Mouse (Mus musculus) MEL (cell line): ENCODE data around the gene Pdrg1. TPM values are rescaled to one million over a fixed set of nuclear protein-coding genes. Genes with fewer than 3 reads are reported as not detected.

Source experiments
- DNase-seq: peaks from one replicate; pipeline ENCODE4 v3.0.0; 2011; ENCODE audit warnings: low read depth, low spot score
- H3K27ac ChIP-seq: 2 replicates; pipeline ENCODE4 v1.5.1; 2012; ENCODE audit warnings: low read depth, mild to moderate bottlenecking, control low read depth, low read length, moderate library complexity; ENCODE audit not compliant: control insufficient read depth
- H3K27me3 ChIP-seq, 2 experiments: fragments of 150-350 bp in 1 of 2; sonication (generic) in 1 of 2; 2 replicates each; pipeline ENCODE4 v1.6.1; 2012; ENCODE audit warnings: low read length in 2 of 2, mild to moderate bottlenecking in 2 of 2, improper control_type of control experiment in 1 of 2, moderate library complexity in 1 of 2; ENCODE audit not compliant: insufficient read depth in 2 of 2, control insufficient read depth in 1 of 2
- H3K36me3 ChIP-seq, 2 experiments: 2 replicates each; pipeline ENCODE4 v1.6.1; 2012 to 2014; ENCODE audit warnings: low read length in 2 of 2, improper control_type of control experiment in 1 of 2, inconsistent platforms in 1 of 2, mild to moderate bottlenecking in 1 of 2; ENCODE audit not compliant: insufficient read depth in 2 of 2, control insufficient read depth in 1 of 2
- H3K4me1 ChIP-seq, 2 experiments: fragments of 150-350 bp in 1 of 2; sonication (generic) in 1 of 2; 2 replicates each; pipeline ENCODE4 v1.6.1; 2012; ENCODE audit warnings: low read length in 2 of 2, improper control_type of control experiment in 1 of 2, mild to moderate bottlenecking in 1 of 2; ENCODE audit not compliant: insufficient read depth in 2 of 2, control insufficient read depth in 1 of 2
- H3K4me3 ChIP-seq, 2 experiments: fragments of 150-350 bp in 1 of 2; sonication (generic) in 1 of 2; 2 replicates each; pipeline ENCODE4 v1.5.1; 2012; ENCODE audit warnings: low read depth in 2 of 2, low read length in 2 of 2, mild to moderate bottlenecking in 2 of 2, moderate library complexity in 2 of 2, control low read depth in 1 of 2, improper control_type of control experiment in 1 of 2; ENCODE audit not compliant: control insufficient read depth in 1 of 2, insufficient read depth in 1 of 2
- H3K79me2 ChIP-seq: 2 replicates; pipeline ENCODE4 v1.6.1; 2012; ENCODE audit warnings: mild to moderate bottlenecking, low read length, moderate library complexity; ENCODE audit not compliant: control insufficient read depth, poor library complexity, insufficient read depth
- H3K9ac ChIP-seq: 2 replicates; pipeline ENCODE4 v1.6.1; 2012; ENCODE audit warnings: low read depth, mild to moderate bottlenecking, control low read depth, low read length, moderate library complexity; ENCODE audit not compliant: control insufficient read depth, poor library complexity, severe bottlenecking
- H3K9me3 ChIP-seq: fragments of 150-350 bp; sonication (generic); replicated peaks from 2 replicates; pipeline ENCODE4 v1.6.1; 2012; ENCODE audit warnings: mild to moderate bottlenecking, low read length, improper control_type of control experiment, moderate library complexity; ENCODE audit not compliant: insufficient read depth
- BHLHE40 ChIP-seq: IDR thresholded peaks from 2 replicates; pipeline ENCODE4 v1.6.1; 2012; ENCODE audit warnings: low read depth, mild to moderate bottlenecking, inconsistent platforms, low read length, improper control_type of control experiment, borderline replicate concordance
- CHD1 ChIP-seq: IDR thresholded peaks from 2 replicates; pipeline ENCODE4 v1.6.1; 2012; ENCODE audit warnings: low read depth, mild to moderate bottlenecking, inconsistent platforms, low read length, improper control_type of control experiment
- E2F4 ChIP-seq: IDR thresholded peaks from 2 replicates; pipeline ENCODE4 v1.6.1; 2011; ENCODE audit warnings: low read depth, low read length, improper control_type of control experiment, borderline replicate concordance
- ELF1 ChIP-seq: IDR thresholded peaks from 2 replicates; pipeline ENCODE4 v1.6.1; 2014; ENCODE audit warnings: low read depth, mild to moderate bottlenecking, inconsistent platforms, low read length, improper control_type of control experiment, moderate library complexity
- GABPA ChIP-seq: IDR thresholded peaks from 2 replicates; pipeline ENCODE4 v1.6.1; 2012; ENCODE audit warnings: low read depth, mild to moderate bottlenecking, inconsistent platforms, low read length, improper control_type of control experiment, moderate library complexity
- GATA1 ChIP-seq: IDR thresholded peaks from 2 replicates; pipeline ENCODE4 v1.6.1; 2011; ENCODE audit warnings: low read depth, low read length, improper control_type of control experiment
- MXI1 ChIP-seq: IDR thresholded peaks from 2 replicates; pipeline ENCODE4 v1.6.1; 2011; ENCODE audit warnings: mild to moderate bottlenecking, low read depth, low read length, improper control_type of control experiment
- NRF1 ChIP-seq: IDR thresholded peaks from 2 replicates; pipeline ENCODE4 v1.6.1; 2014; ENCODE audit warnings: low read depth, mild to moderate bottlenecking, inconsistent platforms, low read length, improper control_type of control experiment, moderate library complexity; ENCODE audit not compliant: poor library complexity, insufficient read depth, severe bottlenecking
- POLR2A ChIP-seq, 2 experiments: IDR thresholded peaks; 2 replicates each; pipeline ENCODE4 v1.6.1; 2011 to 2012; ENCODE audit warnings: low read length in 2 of 2, mild to moderate bottlenecking in 2 of 2, control low read depth in 1 of 2, improper control_type of control experiment in 1 of 2, low read depth in 1 of 2, moderate library complexity in 1 of 2; ENCODE audit not compliant: control insufficient read depth in 1 of 2, insufficient read depth in 1 of 2, poor library complexity in 1 of 2
- POLR2AphosphoS5 ChIP-seq: IDR thresholded peaks from 2 replicates; pipeline ENCODE4 v1.6.1; 2012; ENCODE audit warnings: low read depth, borderline replicate concordance, mild to moderate bottlenecking, inconsistent platforms, low read length, moderate library complexity, mixed read lengths
- SIN3A ChIP-seq: IDR thresholded peaks from 2 replicates; pipeline ENCODE4 v1.6.1; 2012; ENCODE audit warnings: low read length, improper control_type of control experiment, inconsistent platforms
- TAL1 ChIP-seq: IDR thresholded peaks from 2 replicates; pipeline ENCODE4 v1.6.1; 2012; ENCODE audit warnings: mild to moderate bottlenecking, inconsistent platforms, low read length, moderate library complexity, mixed read lengths
- TCF12 ChIP-seq: IDR thresholded peaks from 2 replicates; pipeline ENCODE4 v1.6.1; 2014; ENCODE audit warnings: low read depth, mild to moderate bottlenecking, inconsistent platforms, low read length, improper control_type of control experiment, moderate library complexity
- UBTF ChIP-seq: IDR thresholded peaks from 2 replicates; pipeline ENCODE4 v1.6.1; 2012; ENCODE audit warnings: low read depth, mild to moderate bottlenecking, inconsistent platforms, low read length, improper control_type of control experiment, moderate library complexity, borderline replicate concordance; ENCODE audit not compliant: insufficient read depth
- ZMIZ1 ChIP-seq: IDR thresholded peaks from 2 replicates; pipeline ENCODE4 v1.6.1; 2012; ENCODE audit warnings: low read depth, mild to moderate bottlenecking, inconsistent platforms, low read length, improper control_type of control experiment, moderate library complexity
- polyA plus RNA-seq, 2 experiments: library from polyadenylated mRNA; stranded (reverse) in 1 of 2; unstranded in 1 of 2; fragments of >175 nt in 1 of 2; fragments of >200 nt in 1 of 2; gene quantifications; 2 replicates each; pipeline versions ENCODE4 v1.2.1 to v1.2.4; 2012; ENCODE audit warnings: low replicate concordance in 2 of 2, low read depth in 1 of 2; ENCODE audit not compliant: insufficient read length in 2 of 2, insufficient read depth in 1 of 2, missing spikeins in 1 of 2
- total RNA-seq: library from RNA; depleted of rRNA; stranded (reverse); fragments of 300-350 nt; gene quantifications from 2 replicates; pipeline ENCODE4 v1.2.3, GENCODE M21; 2012

Pdrg1 gene
- total and polyA plus RNA-seq, 3 experiments: 62.2 to 67.2 TPM; not detected in 1

DNA sequence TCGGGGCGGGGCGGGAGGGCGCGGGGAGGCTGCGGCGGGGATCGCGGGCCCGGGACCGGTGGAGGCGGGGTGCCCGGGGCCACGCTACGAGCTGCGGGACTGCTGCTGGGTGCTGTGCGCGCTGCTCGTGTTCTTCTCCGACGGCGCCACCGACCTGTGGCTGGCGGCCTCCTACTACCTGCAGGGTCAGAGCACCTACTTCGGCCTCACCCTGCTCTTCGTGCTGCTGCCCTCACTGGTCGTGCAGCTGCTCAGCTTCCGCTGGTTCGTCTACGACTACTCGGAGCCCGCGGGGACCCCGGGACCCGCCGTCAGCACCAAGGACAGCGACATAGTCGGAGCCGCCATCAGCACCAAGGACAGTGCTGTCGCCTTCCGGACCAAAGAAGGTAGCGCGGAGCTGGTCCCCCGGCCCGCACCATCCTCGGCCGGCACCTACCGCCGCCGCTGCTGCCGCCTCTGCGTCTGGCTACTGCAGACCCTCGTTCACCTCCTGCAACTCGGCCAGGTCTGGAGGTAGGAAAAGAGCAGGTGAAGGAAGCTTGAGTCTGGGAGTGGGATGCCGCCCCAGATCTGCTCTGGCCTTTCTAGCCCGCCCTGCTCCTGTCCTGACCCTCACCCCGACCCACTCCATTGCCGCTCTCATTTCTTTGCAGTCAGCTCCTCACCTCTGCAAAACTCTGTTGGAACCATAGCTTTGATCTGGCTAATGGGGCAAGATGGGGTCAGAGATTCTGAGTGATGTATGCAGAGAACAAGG is 17.0 kb upstream of the Pdrg1 start:
- peak; percentile 67 for DNase-seq
- no peaks in the 10 kb centered on the region for H3K36me3 ChIP-seq
- no peaks in the 10 kb centered on the region for H3K4me1 ChIP-seq
- H3K27ac ChIP-seq: no peak overlapping the region
- no peak overlapping the region for H3K4me3 ChIP-seq
- no peaks in the 10 kb centered on the region for H3K9me3 ChIP-seq
- no peak overlapping the region for H3K9ac ChIP-seq
- peaks cover 0 to 8% of the 10 kb centered on the region in 2 experiments; a peak in 3 of 4 replicates for H3K27me3 ChIP-seq
- H3K79me2 ChIP-seq: no peaks in the 10 kb centered on the region
- TF ChIP-seq POLR2A (IDR thresholded peaks at IDR 0.05; ENCODE audit: control insufficient read depth in 1 of 2, insufficient read depth in 1 of 2, low read depth in 1 of 2, low read length in 2 of 2, poor library complexity in 1 of 2): no peak
- no peak for TF ChIP-seq TCF12
- TF ChIP-seq MXI1: peak; percentile 63; the same call in 1 of the 2 replicates
- TF ChIP-seq GABPA: no peak
- no peak for TF ChIP-seq CHD1
- no peak for TF ChIP-seq POLR2AphosphoS5
- peak; percentile 97 for TF ChIP-seq SIN3A
- TF ChIP-seq UBTF: 0 out of 2 replicates have a peak, but pooled peaks have one; percentile 72
- TF ChIP-seq NRF1: no peak
- TF ChIP-seq ELF1: no peak
- no peak for TF ChIP-seq ZMIZ1
- no peak for TF ChIP-seq GATA1
- no peak for TF ChIP-seq BHLHE40
- no peak for TF ChIP-seq TAL1

DNA sequence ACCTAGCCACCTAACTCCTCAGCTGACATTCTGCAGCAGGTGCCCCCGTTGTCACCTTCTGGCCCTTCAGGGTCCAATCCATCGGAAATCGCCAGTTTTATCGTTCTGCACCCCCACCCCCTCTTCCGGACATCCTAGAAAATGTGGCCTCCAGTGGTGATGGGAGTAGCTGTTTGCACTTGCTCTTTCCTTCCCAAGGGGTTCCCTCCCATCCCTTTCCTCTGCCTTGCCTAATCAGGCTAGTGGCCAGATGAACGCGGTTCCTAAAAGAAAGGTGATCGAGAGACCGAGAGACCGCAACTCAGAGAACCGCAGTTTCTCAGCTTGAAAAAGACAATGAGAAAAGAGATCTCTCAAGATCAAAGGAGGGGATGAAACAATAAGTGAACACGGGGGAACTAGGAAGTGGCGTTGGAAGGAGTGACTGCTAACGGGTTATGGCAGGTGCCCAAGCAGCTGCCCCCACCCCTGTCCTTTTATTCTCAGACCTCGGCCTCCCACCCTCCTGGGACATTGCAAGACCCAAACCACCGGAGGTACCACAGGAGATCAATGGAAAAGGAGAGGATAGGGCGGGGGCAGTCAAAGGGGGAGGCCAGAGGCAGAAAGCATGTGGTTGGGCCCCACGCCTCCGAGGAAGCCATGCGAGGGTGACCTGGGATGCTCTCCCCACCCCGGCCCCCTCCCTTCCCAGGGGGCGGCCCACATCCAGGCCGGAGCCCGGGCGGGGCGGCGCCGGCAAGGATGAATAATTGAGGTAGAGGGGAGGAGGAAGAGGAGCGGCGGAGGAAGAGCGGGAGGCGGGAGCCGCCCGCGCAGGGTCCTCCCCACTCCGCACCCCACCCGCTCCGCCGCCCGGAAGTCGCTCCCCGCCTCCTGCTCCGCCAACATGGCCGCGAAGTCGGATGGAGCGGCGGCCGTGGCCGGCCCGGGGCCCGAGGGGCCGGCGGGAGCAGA is 16.2 kb upstream of the Pdrg1 start, which contains the start of gene Xkr7:
Xkr7 (plus strand) TSS at position 727 of the 957 bp plus-strand sequence.
- Histone ChIP-seq H3K9ac (no peak within 1 kb of the TSS), H3K9me3 (no peaks in the 10 kb centered on the region), H3K4me1 (no peaks in the 10 kb centered on the region), H3K27me3 (peaks cover 0 to 12% of the 10 kb centered on the region in 2 experiments; a peak in 3 of 4 replicates), H3K27ac (no peak within 1 kb of the TSS), H3K4me3 (no peak within 1 kb of the TSS), H3K36me3 (no peaks in the 10 kb centered on the region), H3K79me2 (no peaks in the 10 kb centered on the region)
- no peak for DNase-seq
- no peak for TF ChIP-seq E2F4
